Comparison of ENCODE assay signal across 17 mouse cellular contexts in the genomic region with DNA sequence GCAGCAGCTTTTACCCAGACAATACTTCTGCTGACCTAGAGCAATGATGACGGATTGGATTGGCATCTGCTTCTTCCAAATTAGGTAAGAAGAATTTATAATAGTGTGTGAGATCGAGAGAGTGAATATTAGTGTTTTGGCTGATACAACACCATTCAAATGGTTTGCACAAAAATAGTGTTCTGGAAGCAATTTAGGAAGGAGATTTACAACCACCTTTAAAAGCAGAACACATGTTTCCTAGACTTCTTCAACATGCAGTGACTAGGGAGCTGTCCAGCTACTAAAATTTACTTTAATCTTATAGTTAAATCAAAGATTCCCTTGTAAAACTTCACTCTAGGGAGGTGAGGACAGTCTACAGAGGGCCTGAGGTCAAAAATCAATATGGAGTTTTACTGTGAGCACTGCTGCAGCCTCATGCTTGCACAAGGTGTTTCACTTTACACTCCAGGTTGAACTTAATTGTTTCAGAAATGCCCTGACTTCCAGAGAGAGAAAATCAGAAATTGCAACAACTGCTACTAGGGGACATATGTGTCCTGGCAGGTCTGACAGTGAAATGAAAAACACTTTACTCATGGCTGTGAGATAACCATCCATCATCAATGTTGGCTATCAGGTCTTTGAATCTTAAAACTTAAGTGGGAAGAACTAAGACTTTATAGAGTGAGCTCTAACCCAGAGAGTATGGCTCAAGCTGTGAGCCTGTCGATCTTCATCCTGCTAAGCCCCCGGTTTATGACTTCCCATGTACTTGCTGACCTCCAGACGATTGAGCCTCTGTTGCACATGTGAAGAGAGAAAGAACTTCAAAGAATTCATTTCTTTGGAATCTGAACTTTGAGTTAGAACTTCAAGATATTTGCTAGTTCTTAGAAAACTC.
"Had no signal": no experiment of that assay in that cellular context is flagged by ENCODE, and none has a peak within 500 bp of the region (broad histone marks: within the 10 kb centered on the region; RNA-seq: fewer than 3 reads in every experiment).

No protein-coding gene starts in this region.

- ATAC-seq: intestine, postnatal 0 days; liver, embryonic 12.5 days; midbrain, embryonic 16.5 days had no signal

- H3K4me2 ChIP-seq: limb, embryonic 15.5 days; liver, embryonic 12.5 days; lung, embryonic 14.5 days; midbrain, embryonic 12.5 days; neural tube, embryonic 13.5 days; stomach, embryonic 15.5 days had no signal

- H3K9ac ChIP-seq: limb, embryonic 15.5 days; liver, embryonic 12.5 days; lung, embryonic 14.5 days; midbrain, embryonic 12.5 days; neural tube, embryonic 13.5 days; stomach, embryonic 15.5 days had no signal

- H3K4me1 ChIP-seq: limb, embryonic 15.5 days; liver, embryonic 12.5 days; megakaryocyte, embryonic 14.5 days; midbrain, embryonic 12.5 days; neural tube, embryonic 13.5 days; stomach, embryonic 15.5 days had no signal

- H3K27ac ChIP-seq: left cerebral cortex, adult 2 months; limb, embryonic 15.5 days; liver, embryonic 12.5 days; macrophage; midbrain, embryonic 12.5 days; neural tube, embryonic 13.5 days; stomach, embryonic 15.5 days had no signal

- H3K27me3 ChIP-seq: limb, embryonic 15.5 days; liver, embryonic 12.5 days; megakaryocyte, embryonic 14.5 days; midbrain, embryonic 12.5 days; neural tube, embryonic 13.5 days; stomach, embryonic 15.5 days had no signal

- DNase-seq: kidney, adult 8-10 months; kidney, postnatal 4 days; lung, embryonic 14.5 days; lung, postnatal 14 days; spleen, adult 18-20 months; thymus, adult 2 months; thymus, postnatal 25 days had no signal

- H3K36me3 ChIP-seq: limb, embryonic 15.5 days; liver, embryonic 12.5 days; midbrain, embryonic 12.5 days; neural tube, embryonic 13.5 days; stomach, embryonic 15.5 days had no signal

- H3K4me3 ChIP-seq: left cerebral cortex, adult 2 months; limb, embryonic 15.5 days; liver, embryonic 12.5 days; megakaryocyte, embryonic 14.5 days; midbrain, embryonic 12.5 days; neural tube, embryonic 13.5 days; stomach, embryonic 15.5 days had no signal

- H3K9me3 ChIP-seq: limb, embryonic 15.5 days; liver, embryonic 12.5 days; megakaryocyte, embryonic 14.5 days; midbrain, embryonic 12.5 days; neural tube, embryonic 13.5 days; stomach, embryonic 15.5 days had no signal
